Mouse (Mus musculus): ENCODE measurements around the gene Gemin4.

DNA sequence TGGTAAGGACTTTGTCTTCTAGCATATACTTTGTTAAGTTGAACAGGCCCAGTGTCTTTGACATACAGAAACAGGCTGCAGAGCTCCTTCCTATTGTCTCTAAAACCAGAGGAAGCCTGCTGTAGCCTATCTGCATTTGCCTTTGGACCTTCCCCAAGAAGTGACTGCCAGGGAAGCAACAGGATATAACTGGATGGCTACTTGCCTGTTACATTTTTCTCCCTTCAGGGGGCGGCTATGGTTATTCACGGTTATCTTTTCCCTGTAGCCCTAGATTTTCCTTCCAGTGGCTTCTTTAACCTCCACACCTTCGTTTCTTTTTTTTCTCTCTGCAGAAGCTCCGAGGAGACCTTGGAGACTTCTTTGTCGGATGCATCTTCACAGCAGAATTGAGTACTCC lies 10.7 kb downstream of the Gemin4 start:
- TF ChIP-seq FLI1 (IDR thresholded peaks at IDR 0.05; ENCODE audit: low read length) (no peak), GATA1 (IDR thresholded peaks at IDR 0.05; ENCODE audit: borderline replicate concordance, low read length) (no peak)
